Mouse (Mus musculus) C2C12 (cell line): ENCODE results near the gene Rimbp3. TPM values are rescaled to one million over a fixed set of nuclear protein-coding genes. Genes with fewer than 3 reads are reported as not detected.
A peak's percentile ranks its signal among the peaks of the same experiment; 100 is the strongest.
"Not testable (repeated sequence)": the region's sequence is repeated elsewhere in the genome, so short reads cannot be mapped to it uniquely, and the experiment has no call there.

Source experiments
- H3K27me3 ChIP-seq: one replicate; pipeline ENCODE4 v1.6.1; 2011; ENCODE audit not compliant: control insufficient read depth, insufficient read depth, insufficient read length
- H3K36me3 ChIP-seq: one replicate; pipeline ENCODE4 v1.6.1; 2011; ENCODE audit not compliant: control insufficient read depth, insufficient read depth
- H3K4me3 ChIP-seq: one replicate; pipeline ENCODE4 v1.5.1; 2011; ENCODE audit warnings: mild to moderate bottlenecking, control low read depth; ENCODE audit not compliant: poor library complexity, insufficient read depth, severe bottlenecking
- H3K79me2 ChIP-seq: one replicate; pipeline ENCODE4 v1.6.1; 2011; ENCODE audit not compliant: control insufficient read depth, insufficient read depth
- H3K79me3 ChIP-seq: one replicate; pipeline ENCODE4 v1.6.1; 2011; ENCODE audit warnings: low read depth, control low read depth
- H3ac ChIP-seq: one replicate; pipeline ENCODE3; 2011; ENCODE audit warnings: low read depth; ENCODE audit not compliant: control insufficient read depth, insufficient read length
- CEBPB ChIP-seq: IDR thresholded peaks from one replicate; pipeline ENCODE4 v1.6.1; 2011; ENCODE audit warnings: low read depth, mild to moderate bottlenecking, control low read depth, moderate library complexity
- CTCF ChIP-seq: IDR thresholded peaks from one replicate; pipeline ENCODE4 v1.5.1; 2011; ENCODE audit not compliant: control insufficient read depth, insufficient read depth, insufficient read length
- FOSL1 ChIP-seq: IDR thresholded peaks from one replicate; pipeline ENCODE4 v1.8.0; 2011; ENCODE audit warnings: mild to moderate bottlenecking, low read length; ENCODE audit not compliant: poor library complexity, insufficient read depth, severe bottlenecking
- MAX ChIP-seq: IDR thresholded peaks from one replicate; pipeline ENCODE4 v1.6.1; 2011; ENCODE audit warnings: mild to moderate bottlenecking, control low read depth
- MYOD1 ChIP-seq: IDR thresholded peaks from one replicate; pipeline ENCODE4 v1.6.1; 2011; ENCODE audit warnings: low read depth; ENCODE audit not compliant: control insufficient read depth, insufficient read length
- MYOG ChIP-seq: IDR thresholded peaks from one replicate; pipeline ENCODE4 v1.6.1; 2011; ENCODE audit not compliant: control insufficient read depth, insufficient read length; ENCODE audit errors: extremely low read depth
- USF1 ChIP-seq: IDR thresholded peaks from one replicate; pipeline ENCODE4 v1.6.1; 2011; ENCODE audit warnings: low read depth, mild to moderate bottlenecking, control low read depth, moderate library complexity
- polyA plus RNA-seq: library from polyadenylated mRNA; unstranded; fragments of >200 nt; fragmentation: generic; extraction: Trizol; gene quantifications from one replicate; pipeline ENCODE4 v1.2.1, GENCODE M21; 2012; ENCODE audit warnings: missing spikeins

Rimbp3 gene
- polyA plus RNA-seq, 1 experiment = 0.02 TPM

GRCm38 (mm10) chr16:17226496-17226895 is 18.1 kb downstream of the Rimbp3 start:
- no peak overlapping the region for H3K4me3 ChIP-seq
- no peaks in the 10 kb centered on the region for H3K79me3 ChIP-seq
- no peak overlapping the region for H3ac ChIP-seq
- TF ChIP-seq MYOD1 (no peak), FOSL1 (no peak)
- H3K27me3 ChIP-seq = peaks cover 9% of the 10 kb centered on the region
- H3K36me3 ChIP-seq = no peaks in the 10 kb centered on the region
- H3K79me2 ChIP-seq = no peaks in the 10 kb centered on the region

GRCm38 (mm10) chr16:17231523-17231922 is 23.1 kb downstream of the Rimbp3 start:
- peaks cover 25% of the 10 kb centered on the region for H3K79me2 ChIP-seq
- not testable (repeated sequence) for H3K79me3 ChIP-seq, H3K4me3 ChIP-seq, H3K36me3 ChIP-seq, H3K27me3 ChIP-seq, H3ac ChIP-seq

- TF ChIP-seq CEBPB (no peak), CTCF (no peak), FOSL1 (no peak), MAX (no peak), USF1 (no peak), MYOD1 (no peak), MYOG (no peak)
- H3K79me2 ChIP-seq = peaks cover 40% of the 10 kb centered on the region
- peak within 1 kb of the TSS; percentile 77 for H3ac ChIP-seq
- no peaks in the 10 kb centered on the region for H3K27me3 ChIP-seq
- H3K4me3 ChIP-seq = peak within 1 kb of the TSS; percentile 74
- peaks cover 9% of the 10 kb centered on the region for H3K79me3 ChIP-seq
- H3K36me3 ChIP-seq = no peaks in the 10 kb centered on the region
Observed at GRCm38 (mm10) chr16:17232794-17233701, 24.6 kb downstream of the Rimbp3 start, which contains the start of gene Hic2. TSS of gene Hic2 (plus strand) at chr16:17233572.

GRCm38 (mm10) chr16:17233702-17234498 is 25.5 kb downstream of the Rimbp3 start:
- Histone ChIP-seq H3K79me2 (peaks cover 47% of the 10 kb centered on the region), H3K79me3 (peaks cover 9% of the 10 kb centered on the region), H3K36me3 (no peaks in the 10 kb centered on the region), H3K27me3 (no peaks in the 10 kb centered on the region), H3K4me3 (peak overlapping the region; percentile 74), H3ac (peak overlapping the region; percentile 77)
- TF ChIP-seq FOSL1 (no peak), USF1 (no peak), MYOG (no peak), MYOD1 (no peak), CEBPB (no peak), CTCF (no peak), MAX (no peak)

- Histone ChIP-seq H3ac (peak overlapping the region; percentile 77), H3K4me3 (peak overlapping the region; percentile 74), H3K36me3 (no peaks in the 10 kb centered on the region), H3K79me2 (peaks cover 48% of the 10 kb centered on the region), H3K27me3 (no peaks in the 10 kb centered on the region), H3K79me3 (peaks cover 9% of the 10 kb centered on the region)
- TF ChIP-seq USF1 (no peak), MYOG (no peak), MAX (no peak), CTCF (no peak), MYOD1 (no peak), FOSL1 (no peak), CEBPB (no peak)
Observed at GRCm38 (mm10) chr16:17234499-17234895, 26.1 kb downstream of the Rimbp3 start.
